Mouse (Mus musculus) heart, postnatal 36 days (tissue): Measurements from ENCODE around the gene Arid1b. TPM values are rescaled to one million over a fixed set of nuclear protein-coding genes. Genes with fewer than 3 reads are reported as not detected.
"Not testable (repeated sequence)": the region's sequence is repeated elsewhere in the genome, so short reads cannot be mapped to it uniquely, and the experiment has no call there.

Experiments used
- DNase-seq, 2 experiments: peaks; one replicate each; pipeline ENCODE4 v3.0.0; 2021 to 2022
- intact Hi-C: fragments of 180-260 bp; cut with DNase I; formaldehyde crosslinking; loops from one replicate; pipeline ENCODE4 v1.15.1; 2025
- total RNA-seq, 2 experiments: library from RNA; stranded (reverse); gene quantifications; 2 replicates each; pipeline ENCODE4 v1.2.3; 2021

The Arid1b gene
- total RNA-seq, 2 experiments from 2014 or later = 27.8 to 28.3 TPM

DNA sequence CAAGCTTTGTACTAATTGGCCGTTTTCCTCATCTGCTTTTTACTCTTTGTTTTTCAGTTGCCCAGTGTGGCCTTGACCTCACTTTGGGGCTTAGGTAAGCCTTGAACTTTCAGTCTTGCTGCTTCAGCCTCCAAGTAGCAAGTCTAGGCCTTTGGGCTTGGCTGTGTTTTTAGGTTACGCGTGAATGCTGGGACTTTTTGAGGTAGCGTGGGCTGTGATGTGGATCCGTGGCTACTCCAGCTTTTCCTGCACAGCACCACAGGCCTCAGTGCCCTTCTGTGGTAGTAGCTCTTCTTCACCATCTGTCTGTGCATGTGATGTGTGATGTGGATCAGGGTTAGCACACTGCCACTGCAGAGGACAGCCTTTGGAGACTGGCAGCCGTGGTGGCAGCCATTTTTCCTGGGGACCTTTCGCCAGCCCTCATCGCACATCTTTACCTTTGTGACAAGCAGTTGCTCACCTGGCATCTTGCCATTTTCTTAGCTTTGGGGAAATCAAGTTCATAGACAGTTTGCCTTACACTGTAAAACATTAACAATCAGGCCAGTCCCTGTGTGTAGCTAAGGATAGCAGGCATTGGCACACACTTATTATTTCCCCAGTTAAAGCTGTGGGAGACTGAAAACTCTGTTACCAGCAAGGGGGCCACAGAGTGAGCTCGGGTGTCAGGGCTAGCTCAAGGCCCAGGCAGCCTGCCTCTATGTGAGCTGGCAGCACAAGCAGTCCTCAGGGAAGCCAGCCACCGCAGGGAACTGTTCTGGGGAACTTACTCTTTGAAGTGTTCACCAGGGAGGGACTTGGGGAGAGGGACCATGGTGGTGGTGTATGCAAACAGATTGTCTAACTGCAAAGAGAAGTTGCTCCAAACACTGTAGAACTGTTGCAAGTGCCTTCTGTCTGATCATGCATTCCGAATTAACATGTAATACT, 112.4 kb downstream of the Arid1b start:
- intact Hi-C loops = no loop called here
- no peak for DNase-seq

DNA sequence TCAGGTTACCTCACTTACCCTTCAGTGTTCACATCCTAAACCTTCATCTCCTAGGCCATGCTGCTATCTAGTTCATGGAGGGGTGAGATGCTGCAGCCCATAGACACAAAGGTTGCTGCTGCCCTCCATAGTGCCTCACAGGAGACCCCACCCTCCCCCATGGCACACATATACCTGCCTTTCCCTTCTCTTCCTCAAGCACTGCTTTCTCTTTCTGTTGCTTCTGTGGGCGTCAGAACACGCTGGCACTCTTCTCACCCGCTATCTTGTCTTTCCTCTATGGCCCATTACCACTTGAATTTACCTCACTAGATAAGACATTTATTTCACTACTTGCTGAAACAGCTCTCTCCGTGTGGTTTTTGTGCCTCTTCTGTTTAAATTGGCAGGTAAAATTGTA, 113.4 kb downstream of the Arid1b start:
- DNase-seq = no peak
- intact Hi-C loops = no loop called here

DNA sequence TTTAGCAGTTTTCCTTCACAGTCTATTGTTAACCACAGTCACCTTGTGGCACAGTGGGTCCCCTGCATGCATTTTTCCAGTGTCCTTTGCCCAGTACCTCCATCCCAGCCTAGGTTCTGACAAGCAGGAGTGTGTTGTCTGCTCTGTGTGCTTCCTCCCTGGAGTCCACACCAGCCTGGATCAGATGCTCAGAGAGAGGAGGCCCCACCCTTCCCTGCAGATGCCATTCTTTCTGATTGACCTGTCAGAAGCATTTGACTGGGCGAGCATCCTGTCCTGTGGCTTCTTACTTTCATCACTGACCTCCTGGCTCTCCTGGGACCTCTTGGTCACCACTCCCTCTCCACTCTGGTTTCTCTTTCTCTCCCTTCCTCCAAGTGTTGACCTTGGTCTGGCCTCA, 113.9 kb downstream of the Arid1b start:
- intact Hi-C loops = no loop called here
- no peak for DNase-seq

DNA sequence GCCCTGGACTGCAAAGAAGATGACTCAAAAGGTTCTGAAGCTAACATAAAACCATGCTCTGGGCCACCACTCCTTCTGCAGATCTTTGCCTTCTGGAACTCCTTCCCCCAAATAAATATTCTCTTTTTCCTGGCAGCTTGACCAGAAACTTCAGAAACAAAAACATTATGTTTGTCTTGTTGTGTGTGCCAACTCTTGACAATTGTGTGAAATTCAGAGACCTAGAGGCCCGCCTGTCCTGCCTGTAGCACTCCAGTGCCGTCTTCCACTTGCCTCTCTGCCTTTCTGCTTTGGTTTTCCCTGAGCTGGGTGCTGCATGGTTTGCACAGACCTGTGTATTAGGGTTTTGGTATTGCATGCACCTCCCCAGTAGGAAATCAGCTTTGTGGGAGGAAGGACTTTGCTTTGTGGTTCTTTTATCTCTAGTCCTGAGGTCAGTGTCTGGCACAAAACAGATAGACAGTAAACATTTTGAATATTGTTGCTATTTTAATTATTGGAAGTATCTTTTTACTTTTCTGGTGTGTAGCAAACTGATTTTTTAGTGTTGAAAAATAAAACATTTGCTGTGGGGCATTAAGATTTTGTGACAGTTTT, 114.5 kb downstream of the Arid1b start:
- intact Hi-C loops = no loop called here
- DNase-seq = no peak

DNA sequence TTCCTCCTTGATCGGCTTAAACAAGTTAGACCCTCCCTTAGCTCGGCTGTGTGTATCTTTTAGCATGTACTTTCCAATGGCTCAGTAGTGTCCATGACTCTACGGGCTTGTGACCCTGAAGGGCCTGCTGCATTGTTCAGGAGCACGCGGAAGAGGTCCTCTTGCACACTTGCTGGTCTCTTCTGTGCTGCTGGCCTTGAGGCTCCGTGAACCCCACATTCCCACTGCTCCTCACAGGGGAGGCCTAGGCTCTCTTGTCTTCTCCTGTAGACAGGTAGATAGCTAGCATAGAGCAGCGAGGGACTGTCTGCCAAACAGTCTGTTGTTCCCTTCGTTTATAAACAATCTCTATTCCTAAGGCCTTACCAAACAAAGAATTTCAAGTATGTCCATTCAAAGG, 115.2 kb downstream of the Arid1b start:
- DNase-seq = no peak
- intact Hi-C loops = no loop called here

DNA sequence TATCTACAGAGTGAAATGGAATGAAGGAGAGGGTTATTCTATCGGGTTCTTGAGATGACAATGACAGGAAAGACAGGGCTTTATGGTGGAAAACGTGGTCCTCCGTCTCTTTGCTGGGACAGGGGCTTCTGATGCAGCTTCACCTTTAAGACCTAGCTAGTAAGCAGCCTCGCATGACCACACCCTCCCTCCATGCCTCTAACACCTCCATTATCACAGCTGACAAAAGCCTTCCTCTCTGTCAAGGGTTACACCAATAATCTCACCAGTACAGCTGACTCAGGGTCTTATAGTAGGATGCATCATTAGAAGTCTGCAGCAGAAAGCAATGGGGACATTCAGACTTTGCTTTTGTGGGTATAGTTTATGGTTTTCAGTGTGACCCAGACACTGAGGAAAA, 116.0 kb downstream of the Arid1b start:
- DNase-seq = no peak
- intact Hi-C loops = no loop called here

DNA sequence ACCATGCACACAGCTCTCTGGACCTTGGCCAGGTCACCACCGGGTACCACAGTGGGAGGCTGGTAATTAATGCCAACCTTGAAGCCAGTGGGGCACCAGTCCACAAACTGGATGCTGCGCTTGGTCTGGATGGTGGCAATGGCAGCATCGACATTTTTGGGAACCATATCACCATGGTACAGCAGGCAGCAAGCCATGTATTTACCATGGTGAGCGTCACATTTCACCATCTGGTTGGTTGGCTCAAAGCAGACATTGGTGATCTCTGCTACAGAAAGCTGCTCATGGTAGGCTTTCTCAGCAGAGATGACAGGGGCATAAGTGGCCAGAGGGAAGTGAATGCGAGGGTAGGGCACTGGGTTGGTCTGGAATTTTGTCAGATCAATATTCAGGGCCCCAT, 116.8 kb downstream of the Arid1b start:
- DNase-seq, intact Hi-C loops: not testable (repeated sequence)

DNA sequence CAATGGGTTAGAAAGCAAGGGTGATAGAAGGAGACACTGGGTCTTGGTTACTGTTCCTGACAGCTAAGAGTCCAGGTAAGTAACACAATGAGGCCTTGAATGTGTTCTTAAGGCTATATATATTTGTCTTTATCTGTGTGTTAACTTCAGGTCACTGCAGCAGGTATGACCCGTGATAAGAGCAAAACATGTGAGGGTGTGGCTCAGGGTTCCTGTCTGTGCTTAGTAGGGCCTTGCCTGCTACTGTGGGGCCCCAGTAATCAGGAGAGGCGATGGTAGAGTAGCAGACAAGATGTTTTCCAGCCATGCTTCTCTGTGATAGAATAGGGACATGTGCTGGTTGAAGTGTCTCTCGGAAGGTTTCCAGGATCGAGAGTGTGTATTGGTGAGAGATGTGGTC, 118.0 kb downstream of the Arid1b start:
- DNase-seq = no peak
- intact Hi-C loops = no loop called here

DNA sequence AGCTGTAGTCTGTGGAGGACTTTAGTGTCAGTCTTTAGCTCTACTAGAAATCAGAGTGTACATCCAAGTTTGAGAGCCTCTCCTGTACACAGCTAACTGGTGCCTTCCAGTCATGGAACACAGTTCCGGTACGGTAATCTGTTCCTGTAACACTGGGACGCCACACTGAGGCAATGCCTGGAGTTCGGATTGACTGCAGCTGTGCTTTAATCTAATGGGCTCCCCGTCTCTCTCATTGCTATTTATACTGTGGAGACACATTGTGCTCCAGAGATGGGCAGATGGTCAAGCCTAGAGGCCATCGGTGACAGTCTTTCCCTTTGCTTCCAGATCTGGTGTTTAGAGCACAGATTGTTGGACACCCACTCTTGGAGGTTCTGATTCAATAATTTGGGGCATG, 121.8 kb downstream of the Arid1b start:
- DNase-seq = peak in 1 of 2 experiments; percentile 44
- intact Hi-C loops = no loop called here

DNA sequence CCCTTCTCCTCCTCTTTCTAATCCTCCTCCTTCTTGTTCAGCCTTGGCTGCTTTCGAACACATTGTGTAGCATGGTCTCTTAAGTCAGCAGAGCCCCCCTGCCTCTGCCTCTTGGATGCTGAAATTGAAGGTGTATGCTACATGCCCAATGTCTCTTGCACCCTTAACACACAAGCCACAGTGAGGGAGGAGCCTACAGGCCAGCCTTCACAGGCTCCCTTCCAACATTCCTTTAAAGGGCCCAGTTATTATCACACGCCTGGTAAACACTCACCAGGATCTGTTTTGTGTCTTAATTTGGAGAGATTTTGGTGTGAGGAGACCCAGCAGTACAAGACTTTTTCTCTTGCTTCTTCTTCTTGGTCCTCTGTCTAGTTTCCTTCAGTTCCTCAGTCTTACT, 122.9 kb downstream of the Arid1b start:
- DNase-seq = no peak
- intact Hi-C loops = no loop called here

DNA sequence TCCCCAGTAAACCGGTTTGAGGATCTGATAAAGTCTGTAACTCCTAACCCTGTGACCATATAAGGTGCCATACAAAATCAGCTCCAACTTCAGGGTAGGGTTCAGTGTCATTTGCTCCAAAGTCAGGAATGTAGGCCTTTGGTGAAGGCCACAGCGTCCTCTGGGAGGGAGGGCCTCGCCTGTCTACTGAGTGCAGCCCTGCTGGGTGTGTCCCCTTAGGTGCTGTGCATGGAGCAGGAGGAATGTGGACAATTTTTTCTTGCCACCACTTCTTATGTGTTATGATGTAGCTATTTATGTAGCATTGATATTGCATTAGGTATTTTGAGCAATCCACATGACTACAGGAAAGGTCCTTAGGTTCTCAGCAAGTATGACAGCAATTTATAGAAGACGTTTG, 124.0 kb downstream of the Arid1b start:
- intact Hi-C loops = no loop called here
- DNase-seq = no peak

DNA sequence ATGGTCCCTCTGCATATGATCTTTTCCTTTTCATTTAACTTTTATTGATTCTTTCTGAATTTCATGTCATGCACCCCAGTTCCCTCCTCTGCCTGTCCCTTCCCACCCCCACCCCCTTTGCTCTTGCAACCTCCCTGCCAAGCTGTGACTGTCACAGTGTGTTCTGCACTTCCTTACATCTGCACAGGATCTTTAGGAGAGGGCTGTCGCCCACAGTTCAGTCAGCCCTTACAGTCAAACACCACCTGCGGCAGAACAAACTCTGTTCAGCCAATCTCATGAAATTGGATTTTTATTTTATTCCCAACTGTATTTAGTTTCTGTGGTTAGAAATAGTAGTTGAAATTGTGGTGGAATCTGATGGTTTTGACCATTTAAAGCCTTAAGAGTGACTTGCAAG, 130.5 kb downstream of the Arid1b start:
- intact Hi-C loops = no loop called here
- DNase-seq = no peak

DNA sequence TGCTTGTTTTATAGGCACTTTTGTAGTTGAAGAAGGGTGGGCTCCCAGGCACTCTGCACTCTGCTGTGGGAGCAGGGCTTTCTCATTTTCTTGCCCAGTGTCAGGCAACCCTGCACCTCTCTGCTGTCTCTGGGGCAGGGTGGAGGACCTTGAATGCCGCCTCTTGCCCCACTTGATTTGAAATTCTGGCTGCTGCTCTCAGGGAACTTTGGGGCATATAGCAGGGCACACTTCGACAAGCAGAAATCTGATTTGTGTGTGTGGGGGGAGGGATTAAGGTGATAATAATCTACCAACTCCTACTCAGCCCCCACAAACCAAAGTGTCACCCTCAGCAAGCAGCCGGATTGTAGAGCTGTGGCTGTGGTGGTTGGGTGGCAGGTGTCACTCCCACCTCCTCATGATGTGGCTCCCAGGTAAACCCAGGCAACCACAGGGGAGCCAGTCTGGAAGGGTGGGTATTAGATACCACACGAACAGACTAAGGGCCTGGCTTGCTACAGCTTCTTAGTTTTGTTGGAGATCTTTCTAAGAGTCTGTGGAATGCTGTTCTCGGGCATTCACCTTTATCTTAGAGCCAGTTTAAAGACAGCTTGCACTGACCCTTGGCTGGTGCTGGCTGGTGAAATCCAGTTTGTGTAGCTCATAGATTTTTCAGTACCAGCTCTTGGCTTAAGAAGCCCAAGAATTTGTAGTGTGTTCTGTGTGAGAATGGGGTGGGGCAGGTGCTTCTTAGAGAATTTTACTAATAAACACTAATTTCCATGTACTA, 131.1 kb downstream of the Arid1b start:
- intact Hi-C loops = no loop called here
- DNase-seq = no peak

DNA sequence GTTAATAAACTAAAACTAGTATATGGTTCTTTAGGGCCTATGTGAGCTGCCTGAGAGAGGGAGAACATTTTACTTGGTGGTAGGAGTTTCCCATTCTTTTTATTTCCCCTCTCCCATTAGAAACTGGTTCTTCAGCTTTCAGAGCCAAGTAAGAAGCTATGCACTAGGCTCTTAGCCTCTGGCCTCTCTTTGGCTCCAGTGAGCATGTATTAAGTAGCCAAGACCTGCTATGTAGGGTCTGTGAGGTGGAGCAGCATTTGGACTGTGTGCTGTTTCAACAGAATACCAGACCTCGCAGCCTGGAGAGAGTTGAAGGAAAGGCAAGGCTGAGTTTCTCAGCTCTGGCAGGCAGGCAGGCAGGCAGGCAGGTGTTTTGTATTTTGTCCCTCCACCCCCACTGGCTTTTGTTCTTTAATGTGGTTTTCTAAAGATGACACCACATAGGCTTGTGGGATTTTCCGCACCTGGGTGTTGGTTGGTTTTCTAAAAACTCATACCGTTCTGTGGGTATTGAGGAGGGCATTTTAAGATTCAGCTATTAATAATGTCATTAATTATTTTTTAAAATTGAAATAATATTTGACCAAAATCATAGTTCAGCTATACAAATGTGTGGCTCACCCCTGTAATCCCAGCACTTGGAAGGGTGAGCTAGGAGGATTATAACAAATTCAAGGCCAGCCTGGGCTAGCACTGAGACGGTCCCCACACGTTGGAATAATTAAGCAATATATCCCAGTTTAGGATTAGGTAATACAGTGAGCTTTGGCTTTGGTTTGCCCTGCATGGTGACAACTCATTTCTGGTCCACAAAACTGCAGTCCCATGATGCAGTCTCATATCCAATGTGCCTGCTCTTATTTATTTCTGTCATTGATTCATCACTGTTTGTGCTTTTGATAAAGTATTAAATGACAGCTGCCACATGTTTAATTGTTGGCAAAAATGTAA, 132.0 kb downstream of the Arid1b start:
- intact Hi-C loops = no loop called here
- no peak for DNase-seq

DNA sequence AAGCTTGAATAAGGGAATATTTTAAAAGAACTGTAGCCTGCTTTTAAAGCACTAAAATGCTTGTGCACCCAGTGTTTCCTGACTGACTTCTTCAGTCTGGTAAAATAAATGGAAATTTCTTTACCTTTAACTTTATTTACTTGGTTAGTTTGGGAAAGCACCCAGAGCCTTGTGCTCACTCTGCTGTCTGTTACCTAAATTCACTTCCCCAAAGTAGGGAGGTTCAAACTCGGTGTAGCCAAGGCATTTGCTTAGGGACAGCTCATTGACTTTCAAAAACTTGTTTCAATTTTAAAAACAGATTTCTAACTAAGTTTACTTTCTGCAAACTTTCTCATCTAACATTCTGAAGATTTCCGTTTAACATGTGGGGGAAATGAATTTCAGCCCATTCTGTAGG, 135.5 kb downstream of the Arid1b start:
- intact Hi-C loops = loop anchor here (5.0 kb wide), 1 partner anchor 72 kb away; no protein-coding TSS in a partner anchor
- no peak for DNase-seq

DNA sequence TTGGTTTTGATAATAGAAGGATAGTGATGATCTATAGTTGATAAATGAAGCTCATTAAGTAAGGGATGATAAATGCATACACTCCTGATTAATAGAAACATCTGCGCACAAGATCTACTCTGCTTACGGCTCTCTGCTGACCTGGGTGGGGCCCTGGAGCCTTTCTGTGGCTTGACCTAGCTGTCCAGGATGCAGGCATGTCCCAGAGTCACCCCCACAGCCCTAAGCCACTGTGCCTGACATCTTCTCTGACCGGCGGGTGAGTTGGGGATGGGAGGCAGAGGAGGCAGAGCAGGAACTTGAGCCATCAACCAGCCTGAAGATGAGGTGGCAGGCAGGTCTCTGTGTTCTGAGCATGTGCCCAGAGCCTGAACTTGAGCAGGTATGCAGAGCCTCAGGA, 136.0 kb downstream of the Arid1b start:
- DNase-seq = no peak
- intact Hi-C loops = loop anchor here (5.0 kb wide), 1 partner anchor 73 kb away; no protein-coding TSS in a partner anchor

DNA sequence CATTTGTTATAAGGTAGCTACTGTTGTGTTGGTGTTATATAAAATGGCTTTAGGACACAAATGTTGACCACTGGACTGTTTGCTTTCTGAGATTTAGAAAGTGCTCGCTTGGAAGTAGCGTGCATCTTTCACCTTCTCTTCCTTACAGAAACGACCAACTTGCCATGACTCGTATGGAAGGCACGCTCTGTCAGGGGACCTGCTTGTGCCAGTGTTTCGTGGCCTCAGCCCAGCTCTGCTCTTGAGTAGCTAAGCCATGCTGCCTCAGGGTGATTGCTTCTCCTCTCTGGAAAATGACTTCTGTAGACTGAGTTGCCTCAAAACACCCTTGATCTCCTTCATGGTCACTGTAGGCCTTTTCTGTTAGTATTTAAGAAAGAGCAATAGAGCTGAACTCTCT, 137.6 kb downstream of the Arid1b start:
- intact Hi-C loops = loop anchor here (5.0 kb wide), 1 partner anchor 74 kb away; no protein-coding TSS in a partner anchor
- no peak for DNase-seq

DNA sequence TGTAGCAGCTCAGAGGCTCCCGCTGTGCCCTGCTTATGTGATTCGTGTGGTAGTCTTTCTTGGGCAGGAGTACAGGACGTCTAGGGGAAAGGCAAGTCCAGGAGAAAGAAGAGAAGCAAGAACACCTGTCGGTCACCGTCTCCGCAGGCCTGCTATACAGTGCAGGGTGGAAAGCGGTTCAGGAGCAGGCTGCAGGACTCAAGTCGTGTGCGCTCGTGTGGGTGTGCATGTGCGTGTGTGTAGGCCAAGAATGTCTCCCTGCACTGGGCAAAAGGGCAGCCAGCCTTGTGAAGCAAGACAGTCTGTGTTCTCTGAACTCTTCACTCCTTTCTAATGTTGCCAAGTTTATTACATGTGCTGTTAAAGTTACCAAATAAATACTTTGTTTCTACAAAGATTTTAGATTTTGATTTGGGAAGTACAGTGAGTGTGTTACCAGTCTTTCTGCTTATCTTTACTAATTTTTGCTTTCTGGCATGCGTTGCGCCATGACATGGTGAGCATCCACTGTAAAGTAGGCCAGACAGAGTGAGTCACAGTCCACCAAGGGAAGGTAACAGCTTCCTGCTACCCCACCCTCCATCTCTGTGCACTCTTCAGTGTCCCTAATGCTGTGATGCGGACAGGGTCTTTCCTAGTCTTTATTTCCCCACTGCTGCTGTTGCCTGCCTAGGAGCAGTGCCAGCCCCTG, 138.3 kb downstream of the Arid1b start:
- DNase-seq = no peak
- intact Hi-C loops = loop anchor here (5.0 kb wide), 1 partner anchor 75 kb away; no protein-coding TSS in a partner anchor

DNA sequence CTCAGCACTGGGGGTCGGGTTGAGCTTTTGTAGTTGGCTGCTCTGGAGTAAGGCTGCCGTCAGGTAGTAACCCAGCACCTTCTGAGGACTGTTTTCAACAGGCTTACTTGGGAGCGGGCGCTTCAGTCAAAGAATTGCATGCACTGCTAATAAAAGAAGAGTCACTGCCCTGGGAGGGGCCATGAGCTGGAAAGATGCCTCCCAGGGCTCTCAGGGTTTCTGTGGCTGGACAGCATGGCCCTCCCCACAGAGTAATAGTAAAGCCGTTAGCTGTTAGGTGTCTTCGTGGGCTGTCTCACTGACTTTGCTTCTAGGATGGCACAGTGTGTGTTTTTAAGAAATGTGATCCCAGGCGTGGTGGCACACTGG, 138.8 kb downstream of the Arid1b start:
- no peak for DNase-seq
- intact Hi-C loops = loop anchor here (5.0 kb wide), 1 partner anchor 76 kb away; no protein-coding TSS in a partner anchor
